Mouse (Mus musculus) mouse trophoblast stem cell (cell line): ENCODE measurements around the gene Olfr995.

ENCODE experiments used
- in situ Hi-C, 2 experiments: fragments of 300-500 bp; cut with MseI, MboI; formaldehyde crosslinking; loops; 2 replicates in 1 of 2; 3 replicates in 1 of 2; pipeline ENCODE4 v1.15.1; 2025

Gene Olfr995

GRCm38 (mm10) chr2:85443539-85443938, at the start of gene Olfr995:
Gene Olfr995, minus strand, starts transcription at chr2:85443639.
- in situ Hi-C loops: no loop called here

GRCm38 (mm10) chr2:85490396-85490795, 47.0 kb upstream of the Olfr995 start:
- in situ Hi-C loops: no loop called here

GRCm38 (mm10) chr2:85466801-85467325, 23.4 kb upstream of the Olfr995 start:
- in situ Hi-C loops: no loop called here

GRCm38 (mm10) chr2:85442546-85442945, 893 bp downstream of the Olfr995 start:
- in situ Hi-C loops: no loop called here

- in situ Hi-C loops: no loop called here
These were observed 7.1 kb downstream of the Olfr995 start, which contains the start of gene Olfr994 for GRCm38 (mm10) chr2:85436351-85436750. Gene Olfr994, minus strand, starts transcription at chr2:85436451.

GRCm38 (mm10) chr2:85425893-85426292, 17.5 kb downstream of the Olfr995 start:
- in situ Hi-C loops: no loop called here

- in situ Hi-C loops: no loop called here
These were observed 28.7 kb downstream of the Olfr995 start, which contains the start of gene Olfr993 for GRCm38 (mm10) chr2:85414777-85415176. Gene Olfr993, minus strand, starts transcription at chr2:85414877.

- in situ Hi-C loops: no loop called here
These were observed 34.1 kb downstream of the Olfr995 start, which contains the start of gene Olfr992 for GRCm38 (mm10) chr2:85409369-85409768. Gene Olfr992, minus strand, starts transcription at chr2:85409469.
